Mouse (Mus musculus): ENCODE data around the gene Wfdc13. TPM values are rescaled to one million over a fixed set of nuclear protein-coding genes. Genes with fewer than 3 reads are reported as not detected.

Wfdc13 gene
- polyA plus RNA-seq, 1 experiment from 2014 or later: 1.3 TPM

- WGBS: 63% methylated on average over 16 of the region's 16 CpGs
- no peak for TF ChIP-seq EP300 (IDR thresholded peaks at IDR 0.05)
- no peak for TF ChIP-seq CTCF (IDR thresholded peaks at IDR 0.05)
- Histone ChIP-seq H3K27ac (ENCODE audit: low read length) (no peak overlapping the region), H3K36me3 (ENCODE audit: insufficient read depth, low read length) (no peaks in the 10 kb centered on the region), H3K27me3 (replicated peaks; ENCODE audit: insufficient read depth, low read length) (no peaks in the 10 kb centered on the region), H3K4me3 (ENCODE audit: low read depth, low read length) (no peak overlapping the region), H3K9ac (replicated peaks; ENCODE audit: low read depth) (no peak overlapping the region), H3K4me2 (replicated peaks; ENCODE audit: low read depth, low read length) (no peak overlapping the region), H3K9me3 (ENCODE audit: low read length) (no peaks in the 10 kb centered on the region), H3K4me1 (ENCODE audit: insufficient read depth, low read depth, low read length) (0 out of 2 replicates have a peak, but pooled peaks cover 4% of the 10 kb centered on the region)
- no peak for ATAC-seq
- no peak for DNase-seq (ENCODE audit: low spot score)
Observed at GRCm38 (mm10) chr2:164676916-164677685, 7.8 kb upstream of the Wfdc13 start.

GRCm38 (mm10) chr2:164678848-164679625 lies 5.9 kb upstream of the Wfdc13 start:
- Histone ChIP-seq H3K27ac (ENCODE audit: low read length) (no peak overlapping the region), H3K4me1 (ENCODE audit: insufficient read depth, low read depth, low read length) (0 out of 2 replicates have a peak, but pooled peaks cover 4% of the 10 kb centered on the region), H3K36me3 (ENCODE audit: insufficient read depth, low read length) (no peaks in the 10 kb centered on the region), H3K4me3 (ENCODE audit: low read depth, low read length) (no peak overlapping the region), H3K9ac (replicated peaks; ENCODE audit: low read depth) (no peak overlapping the region), H3K27me3 (replicated peaks; ENCODE audit: insufficient read depth, low read length) (no peaks in the 10 kb centered on the region), H3K4me2 (replicated peaks; ENCODE audit: low read depth, low read length) (peak overlapping the region; percentile 48), H3K9me3 (ENCODE audit: low read length) (no peaks in the 10 kb centered on the region)
- TF ChIP-seq CTCF (IDR thresholded peaks at IDR 0.05) (peak; percentile 86), EP300 (IDR thresholded peaks at IDR 0.05) (no peak)
- 16% methylated on average over 19 of the region's 19 CpGs for WGBS
- peak; percentile 92 for DNase-seq (ENCODE audit: low spot score)
- ATAC-seq: peak; percentile 93

- DNase-seq (ENCODE audit: low spot score) (peak; percentile 63), ATAC-seq (peak; percentile 47)
- no peaks in the 10 kb centered on the region for H3K27me3 ChIP-seq (replicated peaks; ENCODE audit: insufficient read depth, low read length)
- no peak for TF ChIP-seq EP300 (IDR thresholded peaks at IDR 0.05)
- TF ChIP-seq CTCF (IDR thresholded peaks at IDR 0.05): no peak
- no peak overlapping the region for H3K4me3 ChIP-seq (ENCODE audit: low read depth, low read length)
- 12% methylated on average over 3 of the region's 3 CpGs for WGBS
- H3K9ac ChIP-seq (replicated peaks; ENCODE audit: low read depth): no peak overlapping the region
- H3K9me3 ChIP-seq (ENCODE audit: low read length): no peaks in the 10 kb centered on the region
- no peak overlapping the region for H3K4me2 ChIP-seq (replicated peaks; ENCODE audit: low read depth, low read length)
- no peaks in the 10 kb centered on the region for H3K36me3 ChIP-seq (ENCODE audit: insufficient read depth, low read length)
- 0 out of 2 replicates have a peak, but pooled peaks cover 4% of the 10 kb centered on the region for H3K4me1 ChIP-seq (ENCODE audit: insufficient read depth, low read depth, low read length)
- no peak overlapping the region for H3K27ac ChIP-seq (ENCODE audit: low read length)
Observed at GRCm38 (mm10) chr2:164679906-164680305, 5.0 kb upstream of the Wfdc13 start.

- Histone ChIP-seq H3K9me3 (ENCODE audit: low read length) (no peaks in the 10 kb centered on the region), H3K4me1 (ENCODE audit: insufficient read depth, low read depth, low read length) (no peaks in the 10 kb centered on the region), H3K4me3 (ENCODE audit: low read depth, low read length) (no peak within 1 kb of the TSS), H3K27me3 (replicated peaks; ENCODE audit: insufficient read depth, low read length) (no peaks in the 10 kb centered on the region), H3K36me3 (ENCODE audit: insufficient read depth, low read length) (no peaks in the 10 kb centered on the region), H3K27ac (ENCODE audit: low read length) (no peak within 1 kb of the TSS), H3K4me2 (replicated peaks; ENCODE audit: low read depth, low read length) (no peak within 1 kb of the TSS), H3K9ac (replicated peaks; ENCODE audit: low read depth) (no peak within 1 kb of the TSS)
- no peak for TF ChIP-seq CTCF (IDR thresholded peaks at IDR 0.05)
- ATAC-seq (no peak), DNase-seq (ENCODE audit: low spot score) (no peak)
- 69% methylated on average over 4 of the region's 4 CpGs for WGBS
Observed at GRCm38 (mm10) chr2:164698201-164698600, 13.3 kb downstream of the Wfdc13 start, which contains the start of gene Spint4. Gene Spint4, plus strand, starts transcription at chr2:164698501.

GRCm38 (mm10) chr2:164700959-164701358 lies 16.1 kb downstream of the Wfdc13 start:
- no peak for TF ChIP-seq CTCF (IDR thresholded peaks at IDR 0.05)
- TF ChIP-seq EP300 (IDR thresholded peaks at IDR 0.05): no peak
- no peaks in the 10 kb centered on the region for H3K9me3 ChIP-seq (ENCODE audit: low read length)
- H3K4me2 ChIP-seq (replicated peaks; ENCODE audit: low read depth, low read length): no peak overlapping the region
- H3K9ac ChIP-seq (replicated peaks; ENCODE audit: low read depth): no peak overlapping the region
- H3K27ac ChIP-seq (ENCODE audit: low read length): no peak overlapping the region
- H3K36me3 ChIP-seq (ENCODE audit: insufficient read depth, low read length): no peaks in the 10 kb centered on the region
- DNase-seq (ENCODE audit: low spot score) (no peak), ATAC-seq (no peak)
- H3K4me3 ChIP-seq (ENCODE audit: low read depth, low read length): no peak overlapping the region
- WGBS: 66% methylated on average over 5 of the region's 5 CpGs
- no peaks in the 10 kb centered on the region for H3K4me1 ChIP-seq (ENCODE audit: insufficient read depth, low read depth, low read length)
- no peaks in the 10 kb centered on the region for H3K27me3 ChIP-seq (replicated peaks; ENCODE audit: insufficient read depth, low read length)

- no peak overlapping the region for H3K27ac ChIP-seq (ENCODE audit: low read length)
- TF ChIP-seq CTCF (IDR thresholded peaks at IDR 0.05) (no peak), EP300 (IDR thresholded peaks at IDR 0.05) (no peak)
- H3K9ac ChIP-seq (replicated peaks; ENCODE audit: low read depth): no peak overlapping the region
- no peaks in the 10 kb centered on the region for H3K36me3 ChIP-seq (ENCODE audit: insufficient read depth, low read length)
- ATAC-seq (no peak), DNase-seq (ENCODE audit: low spot score) (no peak)
- no peaks in the 10 kb centered on the region for H3K27me3 ChIP-seq (replicated peaks; ENCODE audit: insufficient read depth, low read length)
- H3K4me3 ChIP-seq (ENCODE audit: low read depth, low read length): no peak overlapping the region
- WGBS: 82% methylated on average over 5 of the region's 5 CpGs
- H3K4me2 ChIP-seq (replicated peaks; ENCODE audit: low read depth, low read length): no peak overlapping the region
- no peaks in the 10 kb centered on the region for H3K9me3 ChIP-seq (ENCODE audit: low read length)
- H3K4me1 ChIP-seq (ENCODE audit: insufficient read depth, low read depth, low read length): no peaks in the 10 kb centered on the region
Observed at GRCm38 (mm10) chr2:164701761-164702160, 16.9 kb downstream of the Wfdc13 start.

Measured in lung, postnatal 0 days (tissue).